8 mouse cellular contexts compared by ENCODE assay signal in the genomic region with DNA sequence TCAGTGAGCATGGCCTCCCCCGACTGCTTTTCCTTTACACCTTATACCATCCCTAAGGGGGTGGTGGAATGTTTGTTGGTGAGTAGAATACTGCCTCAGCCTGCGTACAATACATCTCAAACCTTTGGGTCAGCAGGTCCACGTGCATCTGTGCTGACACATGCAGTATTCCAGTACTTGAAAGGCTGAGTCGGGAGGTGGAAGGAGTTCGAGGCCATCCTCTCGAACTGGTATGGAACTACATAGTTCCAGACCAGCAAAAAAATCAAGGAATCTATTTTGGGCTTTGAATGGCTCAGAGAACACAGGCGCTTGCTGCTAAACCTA. TPM values are rescaled to one million over a fixed set of nuclear protein-coding genes. Genes with fewer than 3 reads are reported as not detected.
DNase-seq lines count a peak whose midpoint lies in the region; ATAC-seq and TF ChIP-seq lines count a peak whose summit lies in the region.

No protein-coding gene starts in this region.

- H3K9ac ChIP-seq in kidney, embryonic 16.5 days (replicated peaks; ENCODE audit: low read length), result peak overlapping the region; percentile 75
- H3K9ac ChIP-seq in embryonic facial prominence, embryonic 11.5 days (replicated peaks; ENCODE audit: low read length), result peak overlapping the region; percentile 55
- H3K9ac ChIP-seq in intestine, embryonic 16.5 days (ENCODE audit: low read depth, low read length), result peak overlapping the region; percentile 81

- peaks cover 19% of the 10 kb centered on the region for H3K36me3 ChIP-seq in kidney, embryonic 16.5 days (ENCODE audit: insufficient read depth, low read length)
- peaks cover 9% of the 10 kb centered on the region for H3K36me3 ChIP-seq in embryonic facial prominence, embryonic 11.5 days (replicated peaks; ENCODE audit: control insufficient read depth, insufficient read depth, low read depth, low read length)
- peaks cover 17% of the 10 kb centered on the region for H3K36me3 ChIP-seq in intestine, embryonic 16.5 days (ENCODE audit: control insufficient read depth, insufficient read depth, low read length)
- H3K36me3 ChIP-seq in myocyte (ENCODE audit: control insufficient read depth, insufficient read depth), result no peaks in the 10 kb centered on the region

- peaks cover 35% of the 10 kb centered on the region for H3K4me1 ChIP-seq in kidney, embryonic 16.5 days (ENCODE audit: insufficient read depth, low read length)
- H3K4me1 ChIP-seq in embryonic facial prominence, embryonic 11.5 days (ENCODE audit: control insufficient read depth, insufficient read depth, low read length), result peaks cover 4% of the 10 kb centered on the region; the same call in 1 of the 2 replicates
- peaks cover 17% of the 10 kb centered on the region for H3K4me1 ChIP-seq in intestine, embryonic 16.5 days (ENCODE audit: control insufficient read depth, insufficient read depth, low read length)

- no peak for DNase-seq in kidney, postnatal 14 days
- DNase-seq in embryonic facial prominence, embryonic 11.5 days (ENCODE audit: low spot score), result no peak
- DNase-seq in yolk sac, embryonic 10.5 days (ENCODE audit: low spot score), result no peak
- DNase-seq in thymus, postnatal 10 days (ENCODE audit: low spot score in 2 of 2), result no peak
- DNase-seq in c-Kit-positive CD71-positive TER-119-positive erythroid progenitor cells, embryonic 14.5 days (ENCODE audit: low spot score), result no peak

- peak overlapping the region; percentile 11 for H3ac ChIP-seq in myocyte (ENCODE audit: control insufficient read depth, insufficient read length)

- TF ChIP-seq POLR2A in myocyte (IDR thresholded peaks at IDR 0.05; ENCODE audit: insufficient read length, low read depth), result no peak

- no peaks in the 10 kb centered on the region for H3K9me3 ChIP-seq in kidney, embryonic 16.5 days (ENCODE audit: low read length)
- no peaks in the 10 kb centered on the region for H3K9me3 ChIP-seq in embryonic facial prominence, embryonic 11.5 days (replicated peaks; ENCODE audit: control insufficient read depth, low read length)
- H3K9me3 ChIP-seq in intestine, embryonic 16.5 days (ENCODE audit: control insufficient read depth, low read length), result no peaks in the 10 kb centered on the region

- H3K4me3 ChIP-seq in kidney, embryonic 16.5 days (ENCODE audit: low read length), result peak overlapping the region; percentile 63
- H3K4me3 ChIP-seq in embryonic facial prominence, embryonic 11.5 days (ENCODE audit: low read depth, low read length), result peak overlapping the region; percentile 71
- peak overlapping the region; percentile 80 for H3K4me3 ChIP-seq in intestine, embryonic 16.5 days (ENCODE audit: low read length)
- H3K4me3 ChIP-seq in myocyte, result peak overlapping the region; percentile 53

- peaks cover 6% of the 10 kb centered on the region for H3K79me2 ChIP-seq in myocyte (ENCODE audit: control insufficient read depth, insufficient read depth)

- no peaks in the 10 kb centered on the region for H3K27me3 ChIP-seq in kidney, embryonic 16.5 days (ENCODE audit: insufficient read depth, low read length)
- H3K27me3 ChIP-seq in embryonic facial prominence, embryonic 11.5 days (ENCODE audit: control insufficient read depth, insufficient read depth, low read length), result no peaks in the 10 kb centered on the region
- no peaks in the 10 kb centered on the region for H3K27me3 ChIP-seq in intestine, embryonic 16.5 days (replicated peaks; ENCODE audit: control insufficient read depth, insufficient read depth, low read length)
- no peaks in the 10 kb centered on the region for H3K27me3 ChIP-seq in myocyte (ENCODE audit: control insufficient read depth, insufficient read depth, insufficient read length)

- peak overlapping the region; percentile 87 for H3K27ac ChIP-seq in kidney, embryonic 16.5 days (ENCODE audit: low read length)
- H3K27ac ChIP-seq in embryonic facial prominence, embryonic 11.5 days (replicated peaks; ENCODE audit: low read depth, low read length), result no peak overlapping the region
- H3K27ac ChIP-seq in intestine, embryonic 16.5 days (ENCODE audit: low read length), result peak overlapping the region; percentile 94

- WGBS in kidney, embryonic 16.5 days, result 2% methylated on average over 7 of the region's 7 CpGs
- WGBS in embryonic facial prominence, embryonic 11.5 days, result 7% methylated on average over 7 of the region's 7 CpGs
- WGBS in intestine, embryonic 16.5 days, result 1% methylated on average over 7 of the region's 7 CpGs

- H3K4me2 ChIP-seq in kidney, embryonic 16.5 days (replicated peaks; ENCODE audit: low read depth, low read length), result peak overlapping the region; percentile 70
- peak overlapping the region; percentile 56 for H3K4me2 ChIP-seq in embryonic facial prominence, embryonic 11.5 days (ENCODE audit: low read depth, low read length)
- peak overlapping the region; percentile 88 for H3K4me2 ChIP-seq in intestine, embryonic 16.5 days (ENCODE audit: low read depth, low read length)
- H3K4me2 ChIP-seq in myocyte (ENCODE audit: low read depth), result peak overlapping the region; percentile 96

- ATAC-seq in kidney, embryonic 16.5 days (ENCODE audit: low FRiP score, low TSS enrichment), result peak; percentile 29; the same call in 1 of the 2 replicates
- no peak; the same call in 1 of the 2 replicates for ATAC-seq in embryonic facial prominence, embryonic 11.5 days (replicated peaks; ENCODE audit: insufficient number of reproducible peaks, low FRiP score, low TSS enrichment, low read depth)
- ATAC-seq in intestine, embryonic 16.5 days, result no peak

TF ChIP-seq in myocyte, 11 proteins besides CTCF, POLR2A, EP300 and RAD21:
- TF ChIP-seq E2F4 (IDR thresholded peaks at IDR 0.05; ENCODE audit: insufficient read depth) (no peak), USF1 (IDR thresholded peaks at IDR 0.05; ENCODE audit: low read depth) (no peak), TCF3 (IDR thresholded peaks at IDR 0.05; ENCODE audit: insufficient read length, low read depth) (no peak), MYOD1 (IDR thresholded peaks at IDR 0.05; ENCODE audit: control insufficient read depth in 1 of 3, insufficient read length in 2 of 3, low read depth in 2 of 3) (no peak), SRF (IDR thresholded peaks at IDR 0.05; ENCODE audit: control insufficient read depth, insufficient read length, low read depth) (no peak), MYOG (IDR thresholded peaks at IDR 0.05; ENCODE audit: control insufficient read depth in 1 of 3, insufficient read depth in 1 of 3, insufficient read length in 2 of 3, low read depth in 2 of 3) (no peak), CEBPB (IDR thresholded peaks at IDR 0.05; ENCODE audit: insufficient read depth, poor library complexity, severe bottlenecking) (no peak), POLR2AphosphoS2 (IDR thresholded peaks at IDR 0.05; ENCODE audit: insufficient read length, low read depth) (no peak), REST (IDR thresholded peaks at IDR 0.05; ENCODE audit: insufficient read depth, insufficient read length) (no peak), MAX (IDR thresholded peaks at IDR 0.05; ENCODE audit: low read depth) (no peak), TCF12 (IDR thresholded peaks at IDR 0.05; ENCODE audit: insufficient read depth, poor library complexity, severe bottlenecking) (no peak)
TF ChIP-seq in myocyte: peak in this region for 0.

RNA-seq across cellular contexts. Expression of a gene that starts 0.6 kb away (rescaled TPM):
- polyA plus RNA-seq in kidney, embryonic 16.5 days (2015; fragmentation: Nextera tagmentation; extraction: Ambion mirVana), result 147 and 151 TPM in 2 replicates
- polyA plus RNA-seq in embryonic facial prominence, embryonic 11.5 days (2014; fragmentation: Nextera tagmentation; extraction: Ambion mirVana), result 81.3 and 86.9 TPM in 2 replicates
- 72.6 and 79.7 TPM in 2 replicates for polyA plus RNA-seq in intestine, embryonic 16.5 days (2015; fragmentation: Nextera tagmentation; extraction: Ambion mirVana)
- polyA plus RNA-seq in myocyte (2012; fragmentation: generic; extraction: Trizol), result 47.3 TPM

RNA-seq across cellular contexts. Expression of a gene that starts 15.3 kb away (rescaled TPM):
- 3.5 and 4.5 TPM in 2 replicates for polyA plus RNA-seq in kidney, embryonic 16.5 days (2015; fragmentation: Nextera tagmentation; extraction: Ambion mirVana)
- polyA plus RNA-seq in embryonic facial prominence, embryonic 11.5 days (2014; fragmentation: Nextera tagmentation; extraction: Ambion mirVana), result 1.00 and 1.4 TPM in 2 replicates
- polyA plus RNA-seq in intestine, embryonic 16.5 days (2015; fragmentation: Nextera tagmentation; extraction: Ambion mirVana), result 2.1 and 3.2 TPM in 2 replicates
- polyA plus RNA-seq in myocyte (2012; fragmentation: generic; extraction: Trizol), result 0.22 TPM

RNA-seq across cellular contexts. Expression of a gene that starts 36.0 kb away (rescaled TPM):
- 27.1 and 32.1 TPM in 2 replicates for polyA plus RNA-seq in kidney, embryonic 16.5 days (2015; fragmentation: Nextera tagmentation; extraction: Ambion mirVana)
- 62.4 and 64.2 TPM in 2 replicates for polyA plus RNA-seq in embryonic facial prominence, embryonic 11.5 days (2014; fragmentation: Nextera tagmentation; extraction: Ambion mirVana)
- 14.3 and 15.1 TPM in 2 replicates for polyA plus RNA-seq in intestine, embryonic 16.5 days (2015; fragmentation: Nextera tagmentation; extraction: Ambion mirVana)
- 48.1 TPM for polyA plus RNA-seq in myocyte (2012; fragmentation: generic; extraction: Trizol)
